Mouse (Mus musculus) erythroid progenitor cell, adult 5-6 weeks (primary cell): ENCODE data around the gene Camk2b. TPM values are rescaled to one million over a fixed set of nuclear protein-coding genes. Genes with fewer than 3 reads are reported as not detected.
"Not testable (repeated sequence)": the region's sequence is repeated elsewhere in the genome, so short reads cannot be mapped to it uniquely, and the experiment has no call there.

Source experiments
- ATAC-seq: replicated peaks from 2 replicates; pipeline ENCODE4 v1.8.0; 2016; ENCODE audit warnings: moderate number of reproducible peaks, mild to moderate bottlenecking, moderate TSS enrichment, inconsistent platforms; ENCODE audit not compliant: poor library complexity, low FRiP score, severe bottlenecking
- total RNA-seq, 2 experiments: library from RNA; stranded (forward) in 1 of 2; stranded (reverse) in 1 of 2; fragments of 150-400 nt in 1 of 2; fragments of 186-747, 209-891 nt in 1 of 2; gene quantifications; 2 replicates each; pipeline versions ENCODE4 v1.2.3 to v1.2.4; 2015 to 2017; ENCODE audit warnings: low replicate concordance in 2 of 2

The Camk2b gene
- total RNA-seq (2015; ENCODE audit: low replicate concordance) (not detected in 2 replicates), total RNA-seq (2017; ENCODE audit: low replicate concordance) (0.77 TPM in 1 of 2 replicates, not detected in the other)

DNA sequence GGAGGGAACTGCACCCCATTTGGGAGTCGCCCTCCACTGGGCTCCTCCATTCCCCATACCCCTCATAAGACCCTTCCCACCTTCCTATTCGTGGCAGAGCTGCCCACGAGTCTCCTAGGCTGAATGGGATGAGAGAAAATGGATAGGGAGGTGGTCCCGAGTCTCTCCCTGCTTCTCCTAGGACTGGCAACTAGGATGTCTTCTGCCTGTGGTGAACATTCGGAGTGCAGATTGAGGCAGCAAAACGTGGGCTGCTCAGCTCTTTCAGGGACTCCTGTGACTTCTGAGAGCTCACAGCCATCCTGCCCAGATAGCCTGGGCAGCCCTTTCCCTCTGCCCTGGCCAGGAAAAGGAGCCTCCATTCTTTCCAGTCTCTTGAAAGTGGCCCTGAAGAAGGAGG is at the start of gene Camk2b:
Camk2b (minus strand) TSS at position 187 of the 400 bp plus-strand sequence.
- no peak for ATAC-seq

DNA sequence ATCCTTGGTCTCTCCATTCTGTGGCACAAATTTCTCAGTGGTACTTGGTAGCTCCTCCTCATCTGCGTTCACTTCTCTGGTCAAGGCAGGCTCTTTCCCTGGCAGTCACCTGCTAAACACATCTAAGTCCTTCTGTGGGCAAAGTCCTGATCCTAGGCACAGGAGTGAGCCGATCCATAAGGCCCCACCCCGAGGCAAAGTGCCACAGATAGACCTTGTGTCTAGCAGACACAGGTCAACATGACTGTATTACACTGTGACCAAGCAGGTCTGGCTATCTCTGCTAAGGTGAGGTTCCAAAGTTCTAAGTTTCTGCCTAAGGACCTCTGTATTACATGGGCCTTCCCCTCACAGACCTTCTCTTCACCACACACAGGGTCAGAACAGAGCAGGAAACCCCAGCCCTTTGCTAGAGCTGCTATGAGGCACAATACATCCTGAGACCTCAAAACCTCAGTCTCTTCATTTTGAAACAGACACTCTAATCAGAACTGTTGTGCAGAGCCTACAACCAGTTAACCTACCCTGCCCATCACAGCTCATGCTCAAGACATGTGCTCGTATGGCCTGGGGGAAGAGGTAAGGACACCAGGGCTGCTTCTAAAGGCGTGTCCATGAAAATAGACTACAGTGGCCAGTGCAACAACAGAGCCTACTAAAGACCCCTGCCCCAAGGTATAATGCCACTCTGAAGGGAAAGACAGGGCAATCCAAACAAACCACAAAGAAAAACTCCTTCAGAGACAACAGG is 45.7 kb upstream of the Camk2b start:
- ATAC-seq: no peak

DNA sequence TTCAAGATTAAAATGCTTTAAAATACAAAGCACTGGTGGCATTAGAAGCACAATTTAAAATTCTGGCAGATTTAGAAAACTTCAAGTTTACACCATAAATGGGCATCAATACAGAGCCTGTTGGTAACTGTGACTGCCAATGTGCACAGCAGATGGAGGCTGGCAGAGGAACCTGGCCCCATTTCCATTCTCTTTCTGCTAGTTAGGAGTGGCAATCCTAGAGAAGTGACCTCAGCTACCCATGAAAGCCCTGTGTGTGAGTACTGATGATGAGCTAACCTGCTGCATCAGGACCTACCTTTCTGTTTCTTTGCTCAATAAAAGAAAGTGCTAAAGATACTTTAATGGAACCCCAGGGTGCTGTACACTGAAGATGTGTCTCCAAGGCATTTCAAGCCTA is 43.8 kb upstream of the Camk2b start:
- no peak for ATAC-seq

DNA sequence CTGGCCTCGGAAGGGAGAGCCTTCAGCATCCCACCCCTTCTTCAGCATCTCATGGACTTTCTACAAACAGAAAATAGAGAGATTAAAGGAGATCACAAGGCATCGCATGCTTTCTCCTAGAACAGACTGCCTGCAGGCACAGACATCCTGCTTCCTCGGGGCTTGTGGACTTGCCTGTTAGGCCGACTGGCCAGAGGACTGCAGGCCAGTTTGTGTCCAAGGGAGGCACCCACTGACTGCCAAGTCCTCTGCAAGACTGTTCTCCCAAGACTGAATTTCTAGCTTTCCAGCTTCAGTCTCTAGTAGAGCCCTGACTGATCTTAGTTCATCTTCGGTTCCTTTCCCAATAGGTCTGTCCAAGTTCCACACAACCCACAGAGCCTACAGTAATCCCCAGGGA is 42.1 kb upstream of the Camk2b start:
- no peak for ATAC-seq

- ATAC-seq: no peak
Observed at GRCm38 (mm10) chr11:6107722-6108121, 41.6 kb upstream of the Camk2b start.

DNA sequence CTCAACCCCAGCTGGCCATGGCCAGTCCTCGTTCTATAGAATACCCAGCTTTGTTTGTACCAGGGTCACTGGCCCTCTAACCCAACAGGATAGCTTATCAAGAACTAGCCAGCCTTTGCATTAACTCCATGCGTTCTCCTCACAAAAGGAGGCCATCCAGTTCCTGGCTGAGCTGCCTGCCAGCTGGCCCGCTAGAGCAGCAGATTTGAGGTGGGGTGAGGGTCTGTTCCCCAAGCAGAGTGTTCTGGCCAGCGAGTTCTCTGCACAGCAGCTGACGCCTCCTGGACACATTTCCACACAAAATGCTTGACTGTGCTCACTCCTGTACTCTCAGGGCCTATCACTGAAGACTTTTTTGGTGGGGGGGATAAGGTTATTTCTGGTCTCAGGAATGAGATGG is 38.6 kb upstream of the Camk2b start:
- no peak for ATAC-seq

GRCm38 (mm10) chr11:6096637-6097036 is 30.5 kb upstream of the Camk2b start:
- ATAC-seq: not testable (repeated sequence)

GRCm38 (mm10) chr11:6086991-6087390 is 20.8 kb upstream of the Camk2b start:
- no peak for ATAC-seq

DNA sequence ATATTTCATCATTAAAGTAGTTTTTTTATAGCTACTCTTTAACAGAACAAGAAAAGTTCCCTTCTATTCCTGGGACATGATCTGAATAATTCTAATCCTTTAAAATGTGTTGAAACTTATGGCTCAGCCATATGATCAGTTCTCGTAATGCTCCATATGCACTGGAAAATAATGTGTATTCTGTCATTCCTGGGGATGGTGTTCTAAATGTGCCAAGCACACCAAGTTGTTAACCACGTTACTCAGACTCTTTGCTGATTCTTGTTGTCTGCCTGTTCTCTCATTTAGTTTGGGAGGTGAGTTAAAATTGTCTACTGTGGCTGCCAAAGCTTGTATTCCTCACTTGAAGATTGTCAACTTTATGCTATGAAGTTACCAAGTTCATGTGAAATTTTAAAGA is 12.6 kb upstream of the Camk2b start:
- no peak for ATAC-seq

DNA sequence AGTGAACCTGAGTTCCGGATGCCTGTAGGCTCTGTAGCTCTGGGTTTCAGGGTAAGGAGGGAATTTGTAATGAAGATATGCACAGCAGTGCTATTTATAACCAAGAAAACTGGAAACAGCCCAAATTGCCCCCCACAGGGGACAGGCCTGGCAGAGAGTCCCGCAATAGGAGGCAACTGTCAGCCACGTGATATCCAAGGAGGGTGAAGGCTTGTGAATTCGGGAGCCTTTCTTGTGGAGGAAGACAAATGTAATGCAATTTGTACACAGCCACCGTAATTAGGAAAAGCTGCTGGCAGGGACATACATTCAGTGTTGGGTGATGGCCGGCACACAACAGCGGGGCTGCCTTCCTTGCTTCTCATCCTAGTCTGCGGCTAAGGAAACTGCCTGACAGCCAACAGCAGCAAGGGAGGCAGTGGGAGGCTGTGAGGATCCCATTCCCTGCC is 9.5 kb upstream of the Camk2b start:
- ATAC-seq: no peak

- ATAC-seq: no peak
Observed at GRCm38 (mm10) chr11:6068181-6068957, 2.2 kb upstream of the Camk2b start.

- no peak for ATAC-seq
Observed at GRCm38 (mm10) chr11:6067160-6067559, 998 bp upstream of the Camk2b start.

DNA sequence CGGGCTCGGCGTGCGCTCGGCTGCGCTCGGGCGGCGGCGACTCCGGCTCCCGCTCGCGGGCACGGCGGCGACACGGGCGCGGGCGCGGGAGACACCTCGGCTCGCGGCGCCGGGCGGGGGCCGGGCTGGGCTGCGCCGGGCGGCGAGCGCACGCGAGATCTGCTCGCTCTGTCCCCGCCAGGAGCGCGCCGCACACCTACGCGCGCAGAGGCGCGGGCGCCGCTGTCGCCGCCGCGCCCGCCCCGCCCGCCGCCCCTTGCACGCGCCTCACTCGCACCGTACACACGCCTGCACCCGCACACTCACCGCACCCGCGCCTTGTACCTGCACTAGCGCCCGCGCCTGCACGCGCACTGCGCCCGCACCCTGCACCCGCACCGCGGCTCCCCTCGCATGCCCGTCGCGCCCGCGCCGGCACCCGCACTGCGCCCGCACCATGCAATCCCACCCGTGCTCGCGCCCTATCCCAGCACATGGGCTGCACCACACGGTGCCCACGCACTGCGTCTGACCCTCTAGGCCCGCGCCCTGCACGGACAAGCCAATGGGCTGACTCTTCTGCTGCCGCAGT is 526 bp downstream of the Camk2b start:
- ATAC-seq: no peak

GRCm38 (mm10) chr11:6065046-6065521 is 1.1 kb downstream of the Camk2b start:
- ATAC-seq: no peak

GRCm38 (mm10) chr11:6064215-6065045 is 1.7 kb downstream of the Camk2b start:
- ATAC-seq: no peak

GRCm38 (mm10) chr11:6063501-6064214 is 2.5 kb downstream of the Camk2b start:
- no peak for ATAC-seq

DNA sequence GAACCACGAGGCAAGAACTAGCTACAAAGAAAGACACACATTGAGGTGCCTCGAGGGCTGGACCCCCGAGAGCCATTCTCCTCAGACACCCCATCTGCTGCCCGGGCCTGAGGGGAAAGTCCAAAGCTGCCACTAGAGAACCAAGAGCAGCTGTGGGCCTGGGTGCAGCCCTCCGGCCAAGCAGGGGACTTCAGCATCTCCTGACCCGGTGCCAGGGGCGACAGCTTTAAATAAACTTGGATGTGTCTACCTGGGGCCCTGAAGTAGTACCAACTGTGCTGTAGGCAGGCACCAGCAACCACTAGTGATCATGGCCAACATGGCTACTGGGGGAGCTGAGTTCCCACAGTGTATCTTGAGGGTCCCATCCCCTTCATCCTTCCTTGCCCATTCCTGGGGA is 3.1 kb downstream of the Camk2b start:
- ATAC-seq: no peak

DNA sequence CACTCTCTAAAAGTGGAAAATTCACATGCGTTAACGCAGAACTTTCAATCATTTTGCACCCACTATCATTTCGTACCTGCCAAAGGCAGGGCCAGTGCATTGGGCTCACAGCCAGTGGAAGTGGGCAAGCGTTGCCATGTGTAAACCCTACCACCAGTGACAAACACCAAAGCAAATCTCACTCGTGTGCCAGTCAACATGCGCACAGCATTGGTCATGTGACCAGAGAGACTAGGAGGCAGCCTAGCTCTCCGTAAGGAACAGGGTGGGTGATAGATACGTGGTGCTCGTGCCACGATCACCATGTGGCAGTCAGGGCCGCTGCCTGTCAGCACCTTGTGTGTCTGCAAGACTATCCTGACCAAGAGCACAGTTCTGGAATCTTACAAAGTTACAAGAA is 3.8 kb downstream of the Camk2b start:
- ATAC-seq: no peak

DNA sequence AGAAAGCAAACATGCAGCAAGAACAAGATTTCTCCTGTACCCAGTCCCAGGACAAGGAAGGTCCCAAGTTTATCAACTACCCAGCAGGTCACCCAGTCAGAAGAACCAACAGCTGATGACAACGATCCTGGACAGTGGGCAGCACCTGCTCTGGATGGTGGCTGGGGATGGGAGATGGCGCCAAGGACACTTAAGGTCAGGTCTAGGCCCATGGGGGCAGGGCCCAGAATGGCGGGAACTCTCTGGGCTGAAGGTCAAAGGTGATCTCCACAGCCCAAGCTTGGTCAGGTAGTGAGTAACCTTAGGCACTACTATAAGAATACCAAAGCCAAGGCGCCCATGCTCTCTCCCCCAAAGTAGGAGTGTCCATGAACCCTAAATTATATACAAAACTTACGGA is 4.3 kb downstream of the Camk2b start:
- ATAC-seq: no peak
